In genomic region chr8:87702051-87702521, GRCm38 (mm10) we compare ENCODE assay signal across 9 mouse cellular contexts.
DNase-seq lines count a peak whose midpoint lies in the region; ATAC-seq and TF ChIP-seq lines count a peak whose summit lies in the region.
"Had no signal": no experiment of that assay in that cellular context is flagged by ENCODE, and none has a peak within 500 bp of the region (broad histone marks: within the 10 kb centered on the region; RNA-seq: fewer than 3 reads in every experiment).

No protein-coding gene starts in this region.

- H3K4me1 ChIP-seq in midbrain, embryonic 12.5 days: peaks cover 48% of the 10 kb centered on the region
- H3K4me1 ChIP-seq in liver, embryonic 11.5 days (replicated peaks; ENCODE audit: control insufficient read depth, insufficient read depth, low read length): no peaks in the 10 kb centered on the region

- intact Hi-C loops in gastrocnemius, postnatal 36 days (cut with DNase I): no loop called here

- WGBS in midbrain, embryonic 12.5 days: 43% methylated on average over 8 of the region's 8 CpGs
- 75% methylated on average over 8 of the region's 8 CpGs for WGBS in liver, embryonic 11.5 days

- H3K36me3 ChIP-seq in midbrain, embryonic 12.5 days: no peaks in the 10 kb centered on the region
- no peaks in the 10 kb centered on the region for H3K36me3 ChIP-seq in liver, embryonic 11.5 days (ENCODE audit: control insufficient read depth, insufficient read depth, low read length)

- no peak overlapping the region for H3K9ac ChIP-seq in midbrain, embryonic 12.5 days (replicated peaks)
- no peak overlapping the region for H3K9ac ChIP-seq in liver, embryonic 11.5 days (ENCODE audit: low read depth, low read length)

- peak overlapping the region; percentile 35; the same call in 1 of the 2 replicates for H3K4me2 ChIP-seq in midbrain, embryonic 12.5 days (replicated peaks)
- H3K4me2 ChIP-seq in liver, embryonic 11.5 days: no peak overlapping the region

- H3K27me3 ChIP-seq in midbrain, embryonic 12.5 days: no peaks in the 10 kb centered on the region
- no peaks in the 10 kb centered on the region for H3K27me3 ChIP-seq in liver, embryonic 11.5 days (replicated peaks; ENCODE audit: control insufficient read depth, insufficient read depth, low read length)

- DNase-seq in layer of hippocampus, adult 2 months (ENCODE audit: low spot score in 2 of 2): peak; percentile 19 to 39
- DNase-seq in layer of hippocampus, adult 9-10 months (ENCODE audit: low spot score): no peak
- DNase-seq in cerebellum, adult 18-20 months: peak; percentile 72 to 74
- DNase-seq in gastrocnemius, postnatal 36 days: peak; percentile 49 to 52
- no peak for DNase-seq in embryo, embryonic 10.5 days (ENCODE audit: low spot score)
- no peak for DNase-seq in liver, embryonic 11.5 days (ENCODE audit: low spot score)
- no peak for DNase-seq in adrenal gland, adult 2 months

- H3K4me3 ChIP-seq in layer of hippocampus, adult 2 months: no peak overlapping the region; the same call in 1 of the 2 replicates
- no peak overlapping the region for H3K4me3 ChIP-seq in midbrain, embryonic 12.5 days
- H3K4me3 ChIP-seq in liver, embryonic 11.5 days (ENCODE audit: low read depth, low read length): no peak overlapping the region
- H3K4me3 ChIP-seq: megakaryocyte, embryonic 14.5 days had no signal

- H3K9me3 ChIP-seq in midbrain, embryonic 12.5 days: no peaks in the 10 kb centered on the region
- no peaks in the 10 kb centered on the region for H3K9me3 ChIP-seq in liver, embryonic 11.5 days (ENCODE audit: control insufficient read depth, low read length)
- H3K9me3 ChIP-seq: megakaryocyte, embryonic 14.5 days had no signal

- no peak for TF ChIP-seq CTCF in layer of hippocampus, adult 2 months (conservative IDR thresholded peaks at IDR 0.05)

- ATAC-seq in midbrain, embryonic 12.5 days (ENCODE audit: low FRiP score, low read depth): 0 out of 2 replicates have a peak, but pooled peaks have one; percentile 20
- ATAC-seq in liver, embryonic 11.5 days (replicated peaks; ENCODE audit: low FRiP score): no peak

- H3K27ac ChIP-seq in layer of hippocampus, adult 2 months: no peak overlapping the region
- peak overlapping the region; percentile 86 for H3K27ac ChIP-seq in midbrain, embryonic 12.5 days (replicated peaks)
- H3K27ac ChIP-seq in liver, embryonic 11.5 days (ENCODE audit: low read depth, low read length): no peak overlapping the region

Comparison
In these comparisons a context has a peak if more than half of its experiments do, and no peak if none do; other contexts are left out.
1. DNase-seq: peak in layer of hippocampus, adult 2 months (2 of 2), cerebellum, adult 18-20 months (2 of 2) and gastrocnemius, postnatal 36 days (2 of 2); none in layer of hippocampus, adult 9-10 months (single experiment), embryo, embryonic 10.5 days (single experiment), liver, embryonic 11.5 days (single experiment) and adrenal gland, adult 2 months (single experiment).